Mouse (Mus musculus): ENCODE data around the gene Hist2h2be. TPM values are rescaled to one million over a fixed set of nuclear protein-coding genes. Genes with fewer than 3 reads are reported as not detected.
"Not testable (repeated sequence)": the region's sequence is repeated elsewhere in the genome, so short reads cannot be mapped to it uniquely, and the experiment has no call there.

The Hist2h2be gene
- total RNA-seq, 2 experiments from 2014 or later, result 7.6 to 7.9 TPM

DNA sequence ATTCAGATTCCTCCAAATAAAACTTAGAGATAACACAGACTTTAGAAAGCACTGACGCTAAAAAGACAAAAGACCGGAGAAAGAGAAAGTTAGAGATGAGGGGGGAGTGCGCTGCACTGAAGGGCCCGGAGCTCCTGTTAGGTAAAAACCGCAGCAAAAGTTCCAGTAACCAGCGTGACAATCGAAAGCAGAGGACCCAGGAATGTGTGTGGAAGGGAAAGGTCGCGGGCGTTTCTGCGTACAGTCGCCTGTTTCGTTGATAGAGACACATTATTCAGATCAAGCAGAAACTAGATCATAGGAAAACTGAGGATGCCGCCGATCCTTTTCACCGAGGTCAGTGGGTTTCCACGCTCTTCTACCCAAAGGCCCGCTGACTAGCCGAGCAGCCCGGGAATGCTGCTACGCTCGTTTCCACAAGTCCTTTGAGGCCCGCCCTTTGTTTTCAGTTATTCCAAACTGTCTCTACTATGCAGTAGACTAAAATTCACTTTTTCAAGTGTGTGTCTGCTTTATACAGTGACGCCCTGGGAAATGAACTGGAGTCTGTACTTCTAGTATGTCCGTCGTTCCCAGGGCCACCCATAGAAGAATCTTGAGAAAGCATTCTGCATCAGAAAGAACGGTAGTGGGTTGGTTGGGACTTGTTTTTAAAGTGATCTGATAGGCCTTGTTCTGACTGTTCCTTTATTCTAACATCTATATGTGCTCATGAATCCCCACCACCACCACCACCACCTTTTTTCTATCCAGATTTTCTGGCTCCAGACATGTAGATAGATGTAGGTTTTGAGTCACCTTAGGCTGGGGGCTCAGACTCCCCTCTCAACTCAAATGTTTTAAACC lies 42.9 kb downstream of the Hist2h2be start:
- Histone ChIP-seq H3K27ac (peak overlapping the region; percentile 99), H3K4me3 (peak overlapping the region; percentile 68)
- DNase-seq (ENCODE audit: low spot score in 2 of 2), result no peak
- TF ChIP-seq CTCF (conservative IDR thresholded peaks at IDR 0.05), result no peak

DNA sequence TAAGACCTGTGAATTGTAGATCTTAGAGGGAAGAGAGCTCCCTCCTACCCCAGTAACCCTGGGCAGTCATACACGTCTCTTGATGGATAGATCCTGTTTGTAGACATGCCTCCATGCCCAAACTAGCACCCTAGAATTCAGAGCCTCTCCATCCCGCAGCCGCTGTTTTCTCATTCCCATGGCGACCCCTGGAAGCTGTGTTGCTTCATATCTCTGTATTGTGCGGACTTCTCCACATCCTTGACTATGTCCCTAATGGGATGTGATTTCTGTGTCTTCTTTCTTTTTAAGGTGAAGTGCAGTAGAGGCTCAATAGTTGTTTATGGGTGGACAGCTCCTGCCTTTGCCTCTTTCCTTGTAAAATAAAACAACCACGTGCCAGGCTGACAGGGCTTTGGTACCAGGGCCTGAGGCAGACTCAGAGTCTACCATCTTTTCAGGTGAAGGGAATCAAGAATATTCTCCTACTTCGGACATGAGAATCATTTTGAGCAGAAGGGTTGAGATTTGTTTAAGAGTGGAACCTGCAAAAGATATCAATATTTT lies 43.6 kb downstream of the Hist2h2be start:
- H3K4me3 ChIP-seq, result no peak overlapping the region; the same call in 1 of the 2 replicates
- DNase-seq (ENCODE audit: low spot score in 2 of 2), result no peak
- peak overlapping the region; percentile 99 for H3K27ac ChIP-seq
- TF ChIP-seq CTCF (conservative IDR thresholded peaks at IDR 0.05), result no peak

DNA sequence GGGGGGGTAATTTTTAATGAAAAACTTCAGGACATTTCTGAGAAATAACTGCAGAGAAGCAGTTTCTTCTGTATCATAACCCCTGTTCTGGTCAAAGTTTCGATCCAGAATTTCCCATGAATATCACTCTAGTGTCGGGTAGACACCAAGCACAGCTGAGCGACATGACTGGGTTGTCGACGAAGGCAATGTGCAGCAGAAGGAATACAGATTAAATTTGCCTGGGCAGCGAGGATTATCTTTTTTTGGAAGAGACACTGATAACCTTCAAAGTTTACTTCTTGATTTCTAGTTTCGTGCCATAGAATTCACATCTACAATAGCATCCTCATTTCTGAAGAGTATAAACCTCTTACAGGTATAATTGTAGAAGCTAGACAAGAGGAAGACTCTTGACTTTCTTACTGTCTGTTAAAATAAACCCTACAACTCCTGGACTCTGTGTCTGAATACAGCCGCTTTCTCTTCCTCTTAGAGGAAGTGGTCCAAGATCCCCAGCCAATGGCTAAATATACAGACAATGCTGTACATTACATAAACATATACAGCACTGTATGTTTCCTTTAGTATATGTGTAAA lies 45.3 kb downstream of the Hist2h2be start:
- DNase-seq (ENCODE audit: low spot score in 2 of 2), result no peak
- TF ChIP-seq CTCF (conservative IDR thresholded peaks at IDR 0.05), result no peak
- H3K27ac ChIP-seq, result no peak overlapping the region
- no peak overlapping the region for H3K4me3 ChIP-seq

DNA sequence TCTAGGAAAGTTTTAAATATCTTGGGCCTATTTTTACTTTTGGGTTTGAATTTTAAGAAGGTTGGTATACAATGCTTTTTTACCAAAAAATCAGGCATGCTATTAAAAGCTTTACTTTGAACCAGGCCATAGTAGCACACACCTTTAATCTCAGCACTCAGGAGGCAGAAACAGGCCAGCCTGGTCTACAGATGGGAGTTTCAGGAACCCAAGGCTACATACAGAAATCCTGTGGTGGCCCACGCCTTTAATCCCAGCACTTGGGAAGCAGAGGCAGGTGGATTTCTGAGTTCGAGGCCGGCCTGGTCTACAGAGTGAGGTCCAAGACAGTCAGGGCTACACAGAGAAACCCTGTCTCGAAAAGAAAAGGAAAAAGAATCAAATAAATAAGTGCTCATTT lies 46.6 kb downstream of the Hist2h2be start:
- DNase-seq (ENCODE audit: low spot score in 2 of 2), result no peak
- Histone ChIP-seq H3K27ac (peak overlapping the region; percentile 92), H3K4me3 (peak overlapping the region; percentile 51; the same call in 1 of the 2 replicates)
- no peak for TF ChIP-seq CTCF (conservative IDR thresholded peaks at IDR 0.05)

DNA sequence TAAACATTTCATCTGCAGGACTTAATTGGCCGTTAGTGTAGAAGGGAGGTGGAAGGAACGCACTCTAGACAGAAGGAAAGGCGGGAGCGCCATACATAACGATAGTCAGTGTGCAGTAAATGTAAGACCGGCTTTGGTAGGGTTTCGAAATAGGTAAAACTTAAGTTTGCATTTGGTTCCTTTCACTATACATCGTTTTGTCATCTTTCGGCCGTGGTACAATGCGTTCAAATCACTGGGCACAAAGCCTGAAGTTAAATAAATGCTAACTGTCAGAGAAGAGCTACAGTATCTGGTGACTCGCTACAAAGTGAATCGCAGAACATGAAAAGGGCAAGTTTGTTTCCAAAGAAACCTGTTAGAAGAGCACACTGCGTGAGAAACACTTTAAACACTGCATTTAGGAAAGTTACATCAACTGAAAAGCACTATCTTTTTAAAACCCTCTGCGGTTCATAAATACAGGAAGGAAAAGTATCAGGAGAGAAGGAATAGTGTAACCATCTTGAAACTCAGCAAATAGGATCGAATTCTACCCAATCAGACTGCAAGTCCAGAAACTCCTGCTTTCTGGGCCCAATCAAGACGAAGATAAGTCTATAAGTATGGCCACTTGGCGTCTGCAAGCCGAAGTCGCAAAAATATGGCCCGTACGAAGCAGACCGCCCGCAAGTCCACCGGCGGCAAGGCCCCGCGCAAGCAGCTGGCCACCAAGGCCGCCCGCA lies 47.3 kb downstream of the Hist2h2be start, which contains the start of gene Hist2h3b:
TSS of gene Hist2h3b (plus strand) at position 604 of the 725 bp plus-strand sequence.
- DNase-seq (ENCODE audit: low spot score in 2 of 2), result peak; percentile 76 to 86
- Histone ChIP-seq H3K27ac (peak within 1 kb of the TSS; percentile 92), H3K4me3 (peak within 1 kb of the TSS; percentile 81)
- TF ChIP-seq CTCF (conservative IDR thresholded peaks at IDR 0.05), result peak; percentile 6; the same call in 1 of the 2 replicates

DNA sequence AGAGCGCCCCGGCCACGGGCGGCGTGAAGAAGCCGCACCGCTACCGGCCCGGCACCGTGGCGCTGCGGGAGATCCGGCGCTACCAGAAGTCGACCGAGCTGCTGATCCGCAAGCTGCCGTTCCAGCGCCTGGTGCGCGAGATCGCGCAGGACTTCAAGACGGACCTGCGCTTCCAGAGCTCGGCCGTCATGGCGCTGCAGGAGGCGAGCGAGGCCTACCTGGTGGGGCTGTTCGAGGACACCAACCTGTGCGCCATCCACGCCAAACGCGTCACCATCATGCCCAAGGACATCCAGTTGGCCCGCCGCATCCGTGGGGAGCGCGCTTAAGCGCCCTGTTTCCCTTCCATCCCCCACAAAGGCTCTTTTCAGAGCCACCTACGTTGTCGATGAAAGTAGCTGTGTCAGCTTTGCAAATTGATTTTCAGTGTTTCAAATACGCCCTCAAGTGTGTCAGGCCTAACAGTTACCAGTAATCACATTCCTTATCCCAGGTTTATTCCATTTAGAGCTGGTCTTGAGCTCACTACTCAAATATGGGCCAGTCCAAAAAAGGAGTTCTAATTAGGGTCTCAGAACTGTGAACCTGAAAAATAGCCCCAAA lies 48.0 kb downstream of the Hist2h2be start:
- Histone ChIP-seq H3K4me3 (peak overlapping the region; percentile 81), H3K27ac (peak overlapping the region; percentile 92)
- DNase-seq (ENCODE audit: low spot score in 2 of 2), result not testable (repeated sequence)
- 0 out of 2 replicates have a peak, but pooled peaks have one; percentile 5 for TF ChIP-seq CTCF (conservative IDR thresholded peaks at IDR 0.05)

DNA sequence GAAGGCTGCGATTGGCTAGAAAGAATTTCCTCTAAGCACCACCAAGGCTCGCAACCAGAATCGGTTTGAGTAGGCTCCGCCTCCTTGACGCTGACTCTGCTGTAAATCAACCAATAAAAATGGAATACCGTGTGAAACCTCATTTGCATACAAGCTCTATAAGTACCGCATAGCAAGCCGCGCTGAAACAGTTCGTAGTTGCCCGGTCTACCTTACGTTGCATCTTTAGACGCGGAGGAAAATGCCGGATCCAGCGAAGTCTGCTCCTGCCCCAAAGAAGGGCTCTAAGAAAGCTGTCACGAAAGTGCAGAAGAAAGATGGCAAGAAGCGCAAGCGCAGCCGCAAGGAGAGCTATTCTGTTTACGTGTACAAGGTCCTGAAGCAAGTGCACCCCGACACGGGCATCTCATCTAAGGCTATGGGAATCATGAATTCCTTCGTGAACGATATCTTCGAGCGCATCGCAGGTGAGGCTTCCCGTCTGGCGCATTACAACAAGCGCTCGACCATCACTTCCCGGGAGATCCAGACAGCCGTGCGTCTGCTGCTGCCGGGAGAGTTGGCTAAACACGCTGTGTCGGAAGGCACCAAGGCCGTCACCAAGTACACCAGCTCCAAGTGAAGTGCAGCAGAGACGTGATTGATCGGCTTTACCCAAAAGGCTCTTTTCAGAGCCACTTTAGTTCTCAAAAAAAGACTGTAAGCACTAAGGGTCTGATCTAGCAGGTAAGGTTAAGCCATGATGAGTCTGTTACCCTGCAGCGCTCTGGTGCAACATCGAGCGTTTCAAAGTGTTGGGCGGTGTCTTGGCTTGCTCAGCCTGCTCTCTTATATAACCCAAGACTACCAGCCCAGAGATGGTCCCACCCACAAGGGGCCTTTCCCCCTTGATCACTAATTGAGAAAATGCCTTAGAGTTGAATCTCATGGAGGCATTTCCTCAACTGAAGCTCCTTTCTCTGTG lies 48.9 kb downstream of the Hist2h2be start, which contains the start of gene Hist2h2bb:
TSS of gene Hist2h2bb (plus strand) at position 242 of the 964 bp plus-strand sequence.
- DNase-seq (ENCODE audit: low spot score in 2 of 2), result peak; percentile 87 to 96
- TF ChIP-seq CTCF (conservative IDR thresholded peaks at IDR 0.05), result no peak
- Histone ChIP-seq H3K27ac (peak within 1 kb of the TSS; percentile 92), H3K4me3 (peak within 1 kb of the TSS; percentile 81)

Small RNA genes lying within 50 kb of the gene (microRNA-seq; reads per million reads assigned to microRNA genes)
- gene Gm44492, result 0 to 0.64 reads per million in 2 experiments
- 0 reads per million in 2 experiments for gene Gm47311
- 0 reads per million in 2 experiments for gene Gm47313

Other genes starting within 250 kb of the Hist2h2be start
- gene Plekho1, start 225.1 kb upstream of the Hist2h2be start, total RNA-seq (2021), result 10 to 100 TPM; 39.3 to 44.1 TPM
- 10 to 100 TPM; 45.5 to 48.3 TPM for gene Vps45, start 162.7 kb upstream of the Hist2h2be start, total RNA-seq (2021)
- 10 to 100 TPM; 30.1 to 33.4 TPM for gene Otud7b, start 116.6 kb upstream of the Hist2h2be start, total RNA-seq (2021)
- 1 to 10 TPM; 4.3 to 5.3 TPM for gene Mtmr11, start 59.1 kb upstream of the Hist2h2be start, total RNA-seq (2021)
- gene Sf3b4, start 48.8 kb upstream of the Hist2h2be start, total RNA-seq (2021), result 10 to 100 TPM; 50.1 to 50.2 TPM
- 100 to 1,000 TPM; 352 to 370 TPM for gene Sv2a, start 40.0 kb upstream of the Hist2h2be start, total RNA-seq (2021)
- gene Bola1, start 1.4 kb upstream of the Hist2h2be start, total RNA-seq (2021), result 10 to 100 TPM; 16.2 to 16.7 TPM
- gene Hist2h2ab, start 1.3 kb upstream of the Hist2h2be start, total RNA-seq (2021), result 10 to 100 TPM in 1 of 2 experiments, 1 to 10 TPM in 1; 9.3 to 12.7 TPM
- gene Hist2h2ac, start 239 bp upstream of the Hist2h2be start, total RNA-seq (2021), result 10 to 100 TPM; 21.9 to 28.0 TPM
- 10 to 100 TPM; 11.4 to 12.3 TPM for gene Hist2h3c2, start 18.0 kb downstream of the Hist2h2be start, total RNA-seq (2021)
- gene Hist2h2aa2, start 19.2 kb downstream of the Hist2h2be start, total RNA-seq (2021), result 100 to 1,000 TPM; 208 to 213 TPM
- gene Hist2h2aa1, start 24.4 kb downstream of the Hist2h2be start, total RNA-seq (2021), result 10 to 100 TPM in 1 of 2 experiments, not detected in 1; 11.7 TPM
- not detected for gene Hist2h3c1, start 25.6 kb downstream of the Hist2h2be start, total RNA-seq (2021)
- 10 to 100 TPM; 29.6 to 29.9 TPM for gene Hist2h4, start 42.2 kb downstream of the Hist2h2be start, total RNA-seq (2021)
- gene Hist2h3b, start 47.5 kb downstream of the Hist2h2be start, total RNA-seq (2021), result 10 to 100 TPM; 48.4 to 51.6 TPM
- 100 to 1,000 TPM; 126 to 137 TPM for gene Hist2h2bb, start 48.6 kb downstream of the Hist2h2be start, total RNA-seq (2021)
- gene Fcgr1, start 72.8 kb downstream of the Hist2h2be start, total RNA-seq (2021), result 1 to 10 TPM; 2.2 to 2.3 TPM
- not detected for gene BC107364, start 231.2 kb downstream of the Hist2h2be start, total RNA-seq (2021)

All from layer of hippocampus, adult 2 months (tissue).